Mouse (Mus musculus): ENCODE results near the gene Dag1.
"Not testable (repeated sequence)": the region's sequence is repeated elsewhere in the genome, so short reads cannot be mapped to it uniquely, and the experiment has no call there.

Gene Dag1

GRCm38 (mm10) chr9:108232908-108233307, 30.9 kb downstream of the Dag1 start:
- no peak for ATAC-seq (ENCODE audit: insufficient number of reproducible peaks, low FRiP score, low TSS enrichment)

DNA sequence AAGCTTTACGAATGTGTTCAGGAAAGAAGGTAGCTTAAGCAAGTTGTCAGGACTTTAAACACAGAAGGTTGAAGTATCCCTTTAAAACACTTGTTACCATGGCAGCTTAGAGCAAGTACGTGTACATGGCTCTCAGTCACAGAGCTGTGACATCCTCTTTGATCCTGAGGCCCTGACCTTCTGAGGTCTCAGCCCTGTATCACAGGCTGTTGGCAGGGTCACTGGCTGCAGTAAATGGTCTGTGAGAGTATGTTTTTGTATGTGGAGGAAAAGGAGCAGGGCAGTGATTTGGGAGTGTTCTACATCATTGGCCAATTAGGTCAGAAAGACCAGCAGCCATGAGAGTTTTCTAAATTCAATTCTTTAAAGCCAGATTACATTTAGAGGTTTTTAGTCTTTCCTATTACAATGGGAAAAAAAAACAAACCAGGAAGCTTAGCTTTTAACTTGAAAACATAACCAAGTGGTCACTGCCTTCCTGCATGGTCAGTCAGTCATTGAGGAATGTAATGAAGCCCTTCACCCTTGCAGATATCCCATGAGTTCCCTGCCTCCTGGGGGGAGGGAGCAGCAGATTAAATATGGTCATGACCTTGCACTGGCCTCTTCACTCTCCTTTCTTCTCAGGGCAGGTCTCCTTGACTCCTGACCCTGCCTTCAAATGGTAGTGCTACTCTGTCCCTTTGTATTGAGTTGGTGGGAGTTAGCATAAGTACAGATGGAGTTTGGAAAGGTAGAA, 35.7 kb downstream of the Dag1 start:
- no peak for ATAC-seq (ENCODE audit: insufficient number of reproducible peaks, low FRiP score, low TSS enrichment)

- ATAC-seq (ENCODE audit: insufficient number of reproducible peaks, low FRiP score, low TSS enrichment), result no peak
Observed at GRCm38 (mm10) chr9:108225166-108225565, 38.6 kb downstream of the Dag1 start.

GRCm38 (mm10) chr9:108223633-108224032, 40.1 kb downstream of the Dag1 start:
- no peak for ATAC-seq (ENCODE audit: insufficient number of reproducible peaks, low FRiP score, low TSS enrichment)

- no peak for ATAC-seq (ENCODE audit: insufficient number of reproducible peaks, low FRiP score, low TSS enrichment)
Observed at GRCm38 (mm10) chr9:108221566-108221965, 42.2 kb downstream of the Dag1 start.

DNA sequence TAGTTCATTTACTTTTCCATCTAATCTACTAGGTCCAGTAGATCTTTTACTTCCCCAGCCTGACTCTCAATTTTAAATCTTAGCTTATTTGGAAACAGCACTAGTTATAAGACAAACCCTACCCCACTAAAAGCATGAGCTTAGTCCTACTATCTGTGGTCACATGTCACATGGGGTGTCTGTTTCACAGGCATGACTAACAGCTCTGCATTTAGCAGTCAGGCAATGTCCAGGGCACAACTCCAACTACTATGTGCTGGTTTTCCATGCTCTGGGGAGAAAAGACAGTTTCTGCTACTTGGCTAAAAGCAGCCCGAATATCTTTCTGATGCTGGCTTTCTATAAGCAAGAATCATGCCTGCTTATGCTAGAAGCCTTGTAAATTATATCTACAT, 43.4 kb downstream of the Dag1 start:
- ATAC-seq (ENCODE audit: insufficient number of reproducible peaks, low FRiP score, low TSS enrichment), result no peak

GRCm38 (mm10) chr9:108219766-108220379, 43.9 kb downstream of the Dag1 start:
- ATAC-seq (ENCODE audit: insufficient number of reproducible peaks, low FRiP score, low TSS enrichment), result no peak

DNA sequence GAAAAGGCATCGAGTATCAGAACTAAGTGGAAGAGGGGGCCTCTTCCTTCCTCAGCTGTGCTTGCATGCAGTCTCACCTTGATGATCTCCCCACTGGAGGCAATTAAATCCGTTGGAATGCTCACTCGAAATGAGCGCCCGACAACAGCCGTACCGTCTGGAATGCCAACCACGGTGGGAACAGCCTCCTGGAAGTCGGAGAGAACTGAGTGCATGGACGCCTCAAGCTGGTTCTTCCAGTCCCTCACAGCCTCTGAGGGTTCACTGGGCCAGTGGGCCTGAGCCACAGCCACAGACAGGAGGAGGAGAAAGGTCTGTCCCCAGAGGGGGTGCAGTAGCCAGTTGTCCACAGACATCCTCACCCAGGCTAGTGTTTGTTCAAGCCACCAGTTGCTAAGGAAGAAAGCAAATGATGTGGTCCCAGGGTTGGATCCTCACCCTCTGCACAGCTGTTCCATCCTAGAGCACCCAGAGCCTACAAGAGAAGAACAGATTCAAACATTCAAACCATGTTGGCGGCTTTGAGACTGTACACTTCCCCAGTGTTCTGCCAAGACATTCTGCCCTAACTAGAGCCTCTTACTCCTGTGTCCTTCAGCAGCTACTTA, 45.7 kb downstream of the Dag1 start:
- ATAC-seq (ENCODE audit: insufficient number of reproducible peaks, low FRiP score, low TSS enrichment), result no peak

DNA sequence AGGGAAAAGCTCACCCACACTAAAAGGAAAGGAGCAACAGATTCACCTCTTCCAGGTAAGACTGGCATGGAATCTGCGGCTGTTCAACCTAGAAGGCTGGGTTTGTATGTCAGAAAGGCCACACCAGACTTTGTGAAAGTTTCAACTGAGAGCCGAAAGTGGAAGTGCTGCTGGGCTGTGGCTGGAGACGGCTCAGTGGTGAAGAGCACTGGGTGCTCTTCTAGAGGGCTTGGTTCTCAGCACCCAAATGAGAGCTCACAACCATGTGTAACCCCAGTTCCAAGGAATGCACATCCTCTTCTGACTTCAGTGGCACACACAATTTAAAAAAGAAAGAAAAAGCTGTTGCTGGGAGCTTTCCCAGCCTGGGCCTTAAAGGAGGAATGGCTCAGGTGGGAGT, 46.4 kb downstream of the Dag1 start:
- ATAC-seq (ENCODE audit: insufficient number of reproducible peaks, low FRiP score, low TSS enrichment), result no peak

DNA sequence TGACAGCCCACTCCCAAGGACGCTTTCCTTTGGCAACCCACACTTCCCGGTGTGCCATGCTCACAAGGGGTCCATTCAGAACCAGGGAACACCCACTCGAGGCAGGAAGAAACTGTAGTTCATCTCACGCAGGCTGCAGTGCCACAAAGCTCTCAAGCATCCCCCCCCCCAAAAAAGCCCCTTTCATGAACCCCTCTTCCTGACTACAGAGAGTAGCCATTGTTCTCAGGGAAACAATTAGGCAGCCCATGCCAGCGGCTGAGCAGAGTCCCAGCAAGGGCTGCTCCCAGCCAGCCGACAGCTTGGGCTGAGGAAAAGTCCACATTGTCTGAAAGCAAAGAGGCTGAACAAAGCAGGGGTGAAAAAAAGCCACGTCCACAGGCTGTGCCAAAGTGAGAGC, 50.7 kb downstream of the Dag1 start:
- ATAC-seq (ENCODE audit: insufficient number of reproducible peaks, low FRiP score, low TSS enrichment), result no peak

- no peak for ATAC-seq (ENCODE audit: insufficient number of reproducible peaks, low FRiP score, low TSS enrichment)
Observed at GRCm38 (mm10) chr9:108212426-108212825, 51.3 kb downstream of the Dag1 start.

DNA sequence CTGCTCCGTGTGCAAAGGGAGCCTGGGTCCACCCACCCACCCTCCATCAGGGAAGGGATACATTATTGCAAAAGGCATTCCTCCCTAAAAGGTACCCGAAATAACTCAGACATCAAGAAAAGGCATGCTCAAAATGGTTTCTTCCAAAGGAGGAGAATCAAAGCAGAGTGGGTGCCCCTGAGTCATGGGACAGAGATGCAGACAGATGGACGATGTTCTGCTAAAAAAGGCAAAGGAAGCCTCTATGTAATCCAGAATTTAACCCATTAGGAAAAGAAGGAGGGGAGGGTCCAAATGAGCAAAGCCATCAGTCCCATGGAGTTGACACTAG, 58.2 kb downstream of the Dag1 start:
- ATAC-seq (ENCODE audit: insufficient number of reproducible peaks, low FRiP score, low TSS enrichment), result no peak

DNA sequence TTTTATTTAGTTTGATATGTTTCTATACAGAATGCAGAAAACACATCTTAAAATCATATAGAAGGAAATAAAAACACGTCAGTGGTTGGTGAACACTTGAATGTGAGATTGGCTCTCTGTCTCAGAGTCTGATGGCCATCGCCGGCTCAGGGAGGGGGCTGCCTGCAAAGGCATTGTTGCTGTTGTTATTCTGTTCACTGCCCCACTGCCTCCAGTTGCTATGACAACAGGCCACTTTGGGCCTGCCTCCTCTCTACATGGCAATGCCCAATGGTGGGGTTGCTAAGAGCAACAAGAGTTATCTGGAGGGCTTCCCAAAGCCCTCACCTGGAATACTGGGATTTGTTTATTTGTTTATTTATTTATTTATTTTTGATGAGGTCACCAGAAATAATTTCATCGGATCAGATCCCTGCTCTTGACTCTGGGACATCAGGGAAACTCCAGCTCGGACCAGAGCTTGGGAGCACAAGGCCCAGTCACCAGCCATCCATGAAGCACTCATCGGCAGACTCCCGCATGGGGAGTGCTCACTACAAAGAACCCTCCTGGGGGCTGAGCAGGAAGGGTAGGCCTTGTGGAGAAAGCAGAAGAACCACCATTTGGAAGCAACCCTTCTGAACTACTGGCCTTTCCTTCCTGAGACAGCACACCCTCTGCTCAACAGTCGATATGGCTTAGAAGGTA, 58.7 kb downstream of the Dag1 start:
- no peak for ATAC-seq (ENCODE audit: insufficient number of reproducible peaks, low FRiP score, low TSS enrichment)

- no peak for ATAC-seq (ENCODE audit: insufficient number of reproducible peaks, low FRiP score, low TSS enrichment)
Observed at GRCm38 (mm10) chr9:108203015-108203414, 60.7 kb downstream of the Dag1 start.

DNA sequence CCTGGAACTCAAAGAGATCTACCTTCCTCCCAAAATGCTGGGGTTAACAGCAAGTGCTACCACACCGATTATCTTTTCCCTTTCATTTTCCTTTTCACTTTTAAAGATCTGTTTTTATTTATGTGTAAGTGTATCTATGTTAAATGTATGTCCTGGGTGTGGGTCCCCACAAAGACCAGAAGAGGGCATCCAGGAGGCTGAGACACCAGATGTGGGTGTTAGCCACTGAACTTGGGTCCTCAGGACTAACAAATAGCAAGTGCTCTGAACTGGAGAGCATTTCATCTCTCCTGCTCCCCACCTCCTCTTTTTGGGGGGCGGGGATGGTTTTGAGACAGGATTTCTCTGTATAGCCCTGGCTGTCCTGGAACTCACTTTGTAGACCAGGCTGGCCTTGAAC, 61.6 kb downstream of the Dag1 start:
- no peak for ATAC-seq (ENCODE audit: insufficient number of reproducible peaks, low FRiP score, low TSS enrichment)

DNA sequence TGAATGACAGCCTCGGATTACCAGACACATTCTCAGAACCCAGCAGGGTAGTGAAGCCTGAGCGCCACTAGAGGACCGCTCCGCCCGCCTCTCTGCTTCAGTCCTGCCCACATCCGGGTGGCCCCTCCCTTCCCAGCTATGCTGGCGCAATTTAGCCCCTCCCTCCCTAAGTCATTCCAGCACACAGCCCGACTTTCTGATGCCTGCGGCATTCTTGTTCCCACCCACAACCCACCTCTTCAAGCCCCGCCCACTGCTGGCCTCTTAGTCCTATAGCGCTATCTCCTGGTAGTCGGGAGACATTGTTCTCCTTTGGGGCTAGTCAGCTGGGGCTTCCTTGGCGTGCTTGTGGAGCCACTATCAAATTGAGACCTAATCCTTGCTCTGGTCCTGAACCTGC, 62.6 kb downstream of the Dag1 start:
- ATAC-seq (ENCODE audit: insufficient number of reproducible peaks, low FRiP score, low TSS enrichment), result peak; percentile 88

- no peak for ATAC-seq (ENCODE audit: insufficient number of reproducible peaks, low FRiP score, low TSS enrichment)
Observed at GRCm38 (mm10) chr9:108198621-108199020, 65.1 kb downstream of the Dag1 start.

DNA sequence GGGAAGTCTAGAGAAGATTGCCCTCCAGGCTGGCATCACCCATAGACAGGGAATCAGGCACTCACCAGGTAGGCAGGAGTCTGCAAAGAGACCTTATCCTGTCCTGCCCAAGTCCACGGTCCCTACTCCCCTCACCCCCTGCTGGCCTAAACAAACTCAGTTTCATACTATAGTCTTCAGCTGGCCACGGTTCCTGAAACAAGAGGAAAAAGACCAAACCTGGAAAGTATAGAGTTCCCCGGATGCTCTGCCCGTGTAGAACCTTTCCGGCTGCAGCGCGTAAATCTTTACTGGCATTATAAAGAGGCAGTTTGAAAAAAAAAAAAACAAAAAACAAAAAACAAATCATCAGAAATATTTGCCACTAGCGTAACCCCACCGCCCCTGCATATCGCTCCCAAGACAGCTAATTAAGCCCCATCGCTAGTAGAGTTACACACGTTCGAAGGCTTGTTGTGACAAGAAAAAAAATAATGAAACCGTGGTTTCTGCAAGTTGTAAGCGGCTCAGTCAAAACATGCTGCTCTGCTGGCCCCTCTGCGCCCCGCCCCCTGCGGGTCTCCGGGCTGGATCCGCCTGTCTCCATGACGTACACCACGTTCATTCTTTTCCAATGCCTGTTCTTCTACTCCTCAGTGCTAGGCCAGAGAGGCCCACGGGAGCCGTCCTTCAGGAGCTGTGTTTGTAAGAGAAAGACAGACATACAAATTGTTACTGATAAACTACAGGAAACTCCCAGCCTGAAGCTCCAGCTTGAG, 66.7 kb downstream of the Dag1 start:
- ATAC-seq (ENCODE audit: insufficient number of reproducible peaks, low FRiP score, low TSS enrichment), result no peak

DNA sequence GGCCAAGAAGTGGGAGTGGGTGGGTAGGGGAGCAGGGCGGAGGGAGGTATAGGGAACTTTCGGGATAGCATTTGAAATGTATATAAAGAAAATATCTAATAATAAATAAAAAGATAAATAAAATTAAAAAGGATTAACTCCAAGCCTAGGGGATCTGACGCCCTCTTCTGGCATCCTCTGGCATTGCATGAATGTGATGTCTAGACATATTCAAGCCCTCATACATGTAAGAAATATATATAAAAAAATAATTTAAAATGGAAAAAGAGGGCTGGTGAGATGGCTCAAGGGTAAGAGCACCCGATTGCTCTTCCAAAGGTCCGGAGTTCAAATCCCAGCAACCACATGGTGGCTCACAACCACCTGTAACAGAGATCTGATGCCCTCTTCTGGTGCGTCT, 67.5 kb downstream of the Dag1 start:
- ATAC-seq (ENCODE audit: insufficient number of reproducible peaks, low FRiP score, low TSS enrichment), result not testable (repeated sequence)

- peak; percentile 77 for ATAC-seq (ENCODE audit: insufficient number of reproducible peaks, low FRiP score, low TSS enrichment)
Observed at GRCm38 (mm10) chr9:108189787-108190679, 73.7 kb downstream of the Dag1 start, which contains the start of gene Bsn. Gene Bsn (minus strand): TSS chr9:108190384.

All from cerebellum, adult (tissue).